Mouse (Mus musculus): Measurements from ENCODE around the gene Nfasc.

Gene Nfasc

DNA sequence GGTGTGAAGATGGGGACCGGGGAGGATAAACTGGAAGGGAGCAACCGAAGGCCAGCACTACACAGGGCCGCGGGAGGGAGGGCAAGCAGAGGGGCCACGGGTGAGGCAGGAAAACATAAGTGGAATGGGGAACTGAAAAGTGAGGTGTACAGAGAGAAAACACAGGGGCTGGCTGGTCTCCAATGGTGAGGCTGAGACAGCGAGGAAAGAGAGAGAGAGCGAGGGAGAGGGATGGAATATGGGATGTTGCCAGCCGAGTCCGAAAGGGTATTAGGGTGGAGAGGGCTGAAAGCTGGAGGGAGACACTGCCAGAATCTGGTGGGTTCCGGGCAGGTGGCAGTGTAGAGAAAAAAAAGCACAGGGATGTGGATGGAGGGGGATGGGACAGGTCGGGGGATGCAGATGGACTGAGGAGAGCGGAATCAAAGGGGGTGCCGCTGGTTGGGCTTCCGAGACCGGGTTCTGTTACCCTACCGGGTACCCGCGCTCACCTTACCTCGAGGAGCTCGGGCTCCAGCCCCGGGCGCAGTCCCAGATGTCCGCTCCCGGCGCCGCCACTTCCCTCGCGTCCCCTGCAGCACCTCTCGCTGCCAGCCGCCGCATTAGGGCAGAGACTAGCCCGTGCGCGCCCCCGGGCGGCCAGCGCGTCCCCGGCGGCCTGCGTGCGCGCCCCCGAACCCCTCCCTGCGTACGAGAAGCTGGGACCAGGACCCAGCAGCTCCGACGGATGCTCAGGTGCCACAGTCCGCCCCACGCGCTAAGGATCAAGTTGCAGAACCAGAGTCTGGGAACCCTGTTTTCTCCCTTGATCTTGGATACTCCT is at the start of gene Nfasc:
Nfasc (minus strand) TSS at position 623 of the 823 bp plus-strand sequence.
- peak; percentile 27 for DNase-seq

DNA sequence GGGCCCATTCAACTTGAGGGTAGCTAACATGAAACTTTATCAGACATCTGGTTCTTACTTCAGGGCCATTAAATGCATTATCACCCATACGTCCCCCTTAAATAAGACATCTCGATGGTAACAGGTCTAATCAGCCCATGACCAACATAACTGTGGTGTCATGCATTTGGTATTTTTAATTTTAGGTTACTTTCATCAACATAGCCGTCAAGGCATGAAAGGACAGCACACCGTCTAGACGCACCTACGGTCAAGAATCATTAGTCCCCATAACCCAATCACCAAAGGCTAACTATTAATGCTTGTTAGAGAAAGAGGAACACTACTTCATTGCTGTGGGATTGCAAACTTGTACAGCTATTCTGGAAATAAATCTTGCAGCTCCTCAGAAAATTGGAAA is 49.5 kb upstream of the Nfasc start:
- no peak for DNase-seq

DNA sequence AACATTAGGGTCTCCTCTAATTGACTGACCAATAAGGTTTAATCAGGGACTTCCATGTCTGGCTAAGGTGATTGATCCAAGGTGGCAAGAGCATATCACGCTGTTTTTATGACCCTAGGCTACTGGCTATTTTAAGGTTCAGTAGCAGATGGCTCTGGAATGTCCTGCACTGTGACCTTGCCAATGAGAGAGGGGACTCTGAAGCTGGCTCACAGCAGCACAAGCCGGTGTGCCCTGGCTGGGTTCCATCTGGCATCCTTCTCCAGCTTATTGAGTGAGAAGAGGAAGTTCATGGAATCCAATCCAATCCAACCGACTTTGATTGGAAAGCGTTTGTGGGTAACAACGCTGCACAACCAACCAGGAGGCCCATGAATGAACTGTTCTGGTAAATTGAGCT is 45.3 kb upstream of the Nfasc start:
- DNase-seq: no peak

DNA sequence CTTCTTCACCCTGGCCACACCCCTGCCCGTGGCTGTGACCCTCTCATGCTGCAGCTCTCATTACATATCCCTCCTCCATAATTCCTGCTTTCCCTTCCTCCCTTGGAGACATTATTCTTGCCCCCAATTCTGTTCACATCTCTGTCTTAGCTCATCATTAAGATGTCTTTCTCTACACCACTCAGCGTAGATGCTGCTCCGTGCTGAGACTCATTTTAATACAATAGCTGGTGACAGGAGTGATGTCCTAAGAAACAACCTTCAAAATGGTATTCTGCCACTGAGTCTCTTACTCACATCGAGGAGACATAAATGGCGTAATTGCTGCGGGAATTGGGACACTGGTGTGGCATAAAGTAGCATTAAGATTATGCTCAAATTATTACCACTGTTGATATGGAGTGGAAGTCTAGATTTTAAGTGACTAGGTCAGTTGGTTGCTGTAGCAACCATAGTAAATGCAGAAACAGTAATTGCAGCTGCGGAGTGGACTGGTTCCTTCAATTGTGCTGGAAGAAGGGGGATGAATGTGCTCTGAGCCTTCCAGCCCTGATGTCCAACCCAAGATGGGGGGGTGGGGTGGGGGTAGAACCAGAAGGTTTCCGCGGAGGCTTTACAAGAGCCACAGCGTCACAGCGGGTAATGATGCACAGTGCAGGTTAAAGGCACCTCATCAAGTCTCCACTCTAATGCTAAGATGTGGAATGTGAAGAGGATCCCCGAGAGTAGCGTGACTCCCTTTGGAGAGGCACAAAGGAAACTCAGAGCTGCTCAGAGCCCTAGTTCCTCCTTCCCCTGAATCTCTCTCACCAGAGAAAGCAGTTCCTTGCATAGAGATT is 40.2 kb upstream of the Nfasc start:
- no peak for DNase-seq

DNA sequence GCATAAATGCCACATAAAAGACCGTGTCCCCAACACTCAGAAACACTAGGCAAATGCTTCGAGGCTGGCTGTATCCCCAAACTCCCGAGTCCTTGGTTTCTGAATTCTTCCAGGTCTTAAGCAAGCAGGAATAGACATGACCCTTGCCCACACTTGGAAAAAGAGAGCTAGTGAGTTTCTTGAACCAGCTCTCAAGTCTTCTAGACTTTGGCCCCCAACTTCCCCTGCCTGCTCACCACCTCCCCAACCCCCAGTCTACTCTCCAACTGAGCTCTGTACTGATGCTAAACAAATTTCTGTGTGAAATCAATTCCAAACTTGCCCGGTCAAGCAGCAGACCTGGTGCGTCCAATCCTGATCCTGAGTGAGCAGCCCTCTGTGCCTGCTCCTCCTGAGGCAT is 39.4 kb upstream of the Nfasc start:
- DNase-seq: no peak

DNA sequence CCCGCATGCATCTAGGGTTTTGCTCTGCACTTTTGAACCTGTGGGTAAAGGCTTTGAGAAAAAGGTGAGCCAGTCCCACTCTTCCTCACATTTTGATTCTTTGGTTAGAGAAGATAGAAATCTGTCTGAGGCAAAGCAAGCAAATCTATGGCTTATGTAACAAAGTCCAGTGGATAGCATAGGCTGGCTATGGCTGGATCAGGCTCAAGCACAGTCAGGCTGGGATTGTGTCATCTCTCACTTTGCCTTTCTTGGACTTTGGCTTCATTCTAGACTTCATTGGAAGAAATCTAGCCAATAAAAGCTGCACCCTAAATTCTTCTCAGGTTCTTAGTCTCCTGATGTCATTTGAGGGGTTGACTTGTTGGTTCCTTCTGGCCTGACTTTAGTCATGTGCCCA is 38.7 kb upstream of the Nfasc start:
- DNase-seq: no peak

DNA sequence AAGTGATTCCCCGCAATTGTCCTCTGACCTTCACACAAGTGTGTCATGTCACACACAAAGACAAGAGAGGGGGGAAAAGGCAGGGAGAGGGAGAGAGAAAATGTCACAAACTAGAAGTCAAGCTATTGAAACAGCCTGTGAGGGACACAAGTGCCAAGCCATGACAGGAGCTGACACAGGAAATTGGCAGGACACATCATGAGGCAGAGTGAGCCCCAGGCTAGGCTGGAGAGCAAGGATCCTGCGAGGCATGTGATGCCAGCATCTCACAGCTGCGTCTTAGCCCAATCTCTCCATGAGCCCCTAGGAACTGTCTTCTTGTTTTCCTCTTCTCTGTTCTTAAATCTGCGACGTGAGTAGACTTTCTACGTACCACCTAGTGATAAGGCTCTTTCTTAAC is 33.4 kb upstream of the Nfasc start:
- no peak for DNase-seq

DNA sequence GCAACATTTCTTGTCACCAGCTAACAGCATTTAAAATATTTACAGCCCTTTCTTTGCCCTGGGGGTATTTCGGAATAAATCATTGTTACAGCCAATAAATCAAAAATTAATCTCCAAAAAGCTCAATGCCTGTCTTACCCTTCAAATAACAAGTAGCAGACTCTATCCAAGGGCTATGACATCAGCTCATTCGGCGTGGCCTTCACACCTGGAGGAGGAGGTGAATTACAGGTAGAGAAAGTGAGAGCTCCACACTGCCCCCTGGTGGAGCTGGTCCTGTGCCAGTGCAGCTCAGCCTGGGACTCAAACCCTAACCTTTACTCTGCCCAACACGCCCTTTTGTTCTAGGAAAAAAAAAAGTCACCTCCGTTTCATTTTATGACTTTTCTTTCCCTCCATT is 29.8 kb upstream of the Nfasc start:
- DNase-seq: peak; percentile 54

DNA sequence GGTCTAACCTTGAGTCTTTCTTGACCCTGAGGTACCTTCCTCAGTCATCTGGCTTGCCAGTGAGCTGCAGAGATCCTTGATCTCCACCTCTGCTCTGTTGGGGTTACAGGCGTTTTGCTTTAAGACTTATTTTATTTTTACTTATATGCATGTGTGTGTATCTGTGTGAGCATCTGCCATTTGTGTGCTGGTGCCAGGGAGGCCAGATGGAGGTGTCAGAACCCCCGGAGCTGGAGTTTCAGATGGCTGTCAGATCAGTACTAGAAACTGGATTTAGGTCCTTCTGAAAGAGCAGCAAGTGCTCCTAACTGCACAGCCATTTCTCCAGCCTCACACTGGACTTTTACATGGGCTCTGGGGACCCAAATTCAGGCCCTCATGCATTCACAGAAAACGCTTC is 28.0 kb upstream of the Nfasc start:
- DNase-seq: no peak

DNA sequence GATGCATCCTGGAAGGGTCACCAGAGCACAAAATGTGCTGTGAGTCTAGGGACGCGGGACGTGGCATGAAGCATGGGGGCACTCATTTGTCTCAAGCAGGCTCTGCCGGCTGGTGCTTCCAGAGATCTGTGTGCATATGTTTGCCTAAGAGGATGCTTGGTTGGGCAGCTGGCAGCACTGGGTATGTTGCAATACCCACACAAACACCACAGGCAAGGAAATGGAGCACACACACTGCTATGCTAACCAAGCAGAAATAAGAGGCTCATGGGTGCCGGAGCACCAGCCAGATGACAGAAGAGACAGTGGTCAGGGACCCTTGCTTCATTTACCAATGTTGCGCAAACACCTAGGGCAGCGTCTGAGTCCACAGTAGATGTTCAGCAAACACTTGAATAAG is 25.8 kb upstream of the Nfasc start:
- no peak for DNase-seq

DNA sequence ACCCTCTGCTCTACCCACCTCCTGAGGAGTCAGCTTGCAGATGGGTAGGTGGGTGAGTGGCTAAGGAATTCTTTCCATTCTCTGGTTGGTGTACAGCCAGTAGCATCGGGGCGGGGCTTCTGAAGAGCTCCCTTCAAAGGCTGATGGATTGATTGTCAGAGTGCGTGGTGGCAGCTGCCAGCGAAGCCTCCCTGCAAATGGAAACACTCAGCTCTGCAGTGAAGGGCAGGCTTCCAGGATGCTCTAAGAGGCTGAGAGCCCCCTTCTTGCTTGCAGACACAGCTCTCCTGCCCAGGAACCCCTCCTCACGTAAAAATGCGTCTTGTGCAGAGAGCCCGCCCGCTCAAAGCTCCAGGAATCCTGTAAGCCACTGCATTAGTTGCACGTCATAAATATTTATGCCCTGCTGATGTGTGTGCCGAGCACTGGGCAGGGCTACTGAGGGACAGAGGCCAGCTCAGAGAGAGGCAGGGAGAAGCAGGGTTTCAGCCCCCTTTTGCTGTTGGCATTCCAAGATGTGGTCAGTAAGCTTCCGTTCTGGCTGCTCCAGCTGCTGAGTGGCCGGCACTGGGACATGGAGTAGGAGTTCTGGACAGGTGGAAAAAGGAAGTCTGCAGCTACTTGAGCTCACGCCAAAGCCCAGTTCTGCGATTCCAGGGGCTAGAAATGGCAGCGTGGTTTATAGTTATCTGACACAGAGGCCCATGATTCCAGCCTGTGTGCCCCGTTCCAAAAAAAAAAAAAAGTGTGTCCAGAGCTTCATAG is 24.5 kb upstream of the Nfasc start:
- no peak for DNase-seq

DNA sequence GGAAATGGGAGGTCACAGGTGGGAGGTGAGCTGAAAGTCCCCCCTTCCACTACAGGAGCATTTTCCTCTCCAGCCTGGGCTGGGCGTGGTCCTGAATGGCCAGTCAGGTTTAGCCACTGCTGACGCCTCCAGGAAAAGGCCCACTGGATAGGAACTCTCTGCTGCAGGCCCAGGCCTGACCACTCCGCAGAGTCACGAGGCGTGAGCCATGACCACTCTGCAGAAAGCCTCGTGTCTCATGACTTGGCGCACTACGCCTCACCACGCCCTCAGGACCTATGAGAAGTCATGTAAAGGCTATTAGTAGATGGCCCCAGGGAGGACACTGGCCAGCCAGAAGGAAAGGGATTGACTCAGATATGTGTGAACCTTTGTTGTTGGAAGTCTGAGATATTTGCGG is 23.6 kb upstream of the Nfasc start:
- no peak for DNase-seq

DNA sequence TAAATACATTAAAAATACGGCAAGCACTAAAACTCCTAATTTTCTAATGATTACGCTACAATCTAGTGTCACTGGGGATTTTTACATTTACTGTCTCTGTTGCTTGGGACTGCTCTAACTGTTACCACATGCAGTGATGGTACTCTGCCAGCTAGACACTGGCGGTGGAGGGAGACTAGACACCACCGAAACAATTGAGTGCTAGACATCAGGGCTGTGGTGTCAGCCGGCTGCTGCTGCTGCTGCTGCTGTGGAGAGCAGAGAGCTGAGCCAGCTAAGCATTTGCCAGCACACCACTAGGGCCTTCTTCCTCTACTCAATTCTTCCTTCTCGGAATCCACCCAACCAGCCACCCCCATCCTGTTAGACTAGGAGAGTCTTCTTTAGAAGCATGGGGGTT is 17.8 kb upstream of the Nfasc start:
- DNase-seq: no peak

DNA sequence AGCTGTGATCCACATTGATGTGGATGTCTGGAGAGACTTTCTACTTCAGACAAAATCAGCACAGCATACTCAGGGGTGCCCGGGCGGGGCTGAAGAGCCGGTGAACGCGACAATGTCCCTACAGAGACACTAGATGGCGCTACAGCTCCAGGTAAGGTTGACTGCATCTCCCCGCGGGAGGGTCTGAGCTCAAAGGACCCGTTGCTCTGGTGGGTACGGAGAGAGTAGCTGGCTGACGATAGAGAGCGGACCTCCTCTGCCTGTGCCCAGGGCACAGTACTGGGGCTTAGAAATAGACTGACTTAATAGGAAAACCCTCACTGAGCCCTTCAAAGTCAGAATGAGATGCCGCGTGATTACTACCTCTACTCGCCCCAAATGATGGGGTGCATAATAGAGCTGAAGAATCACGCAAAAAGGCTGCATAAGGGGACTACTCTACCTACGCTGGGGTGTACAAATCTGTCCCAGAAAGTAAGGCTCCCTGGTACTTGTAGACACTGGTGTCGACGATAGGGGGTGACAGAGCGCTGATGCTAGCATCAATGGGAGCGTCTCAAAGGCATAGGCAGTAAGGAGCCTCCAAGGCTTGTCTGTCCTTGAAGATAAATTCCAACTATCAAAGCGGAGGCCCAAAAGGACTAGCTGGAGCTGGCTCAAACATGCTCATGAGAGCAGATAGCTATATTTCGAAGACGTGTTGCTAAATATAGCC is 17.2 kb upstream of the Nfasc start:
- peak; percentile 45 for DNase-seq

DNA sequence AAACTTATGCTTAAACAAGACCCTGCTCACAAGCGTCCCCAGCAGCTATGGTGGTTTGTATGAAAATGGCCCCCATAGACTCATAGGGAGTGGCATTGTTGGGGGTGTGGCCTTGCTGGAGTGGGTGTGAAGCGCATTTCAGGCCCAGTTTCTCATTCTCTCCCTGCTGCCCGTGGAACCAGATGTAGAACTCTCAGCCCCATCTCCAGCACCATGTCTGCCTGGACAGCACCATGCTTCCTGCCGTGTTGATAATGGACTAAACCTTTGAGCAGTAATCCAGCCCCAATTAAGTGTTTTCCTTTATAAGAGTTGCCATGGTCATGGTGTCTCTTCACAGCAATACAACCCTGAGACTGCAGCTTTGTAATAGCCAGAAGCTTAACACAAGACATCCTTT is 13.6 kb upstream of the Nfasc start:
- DNase-seq: no peak

DNA sequence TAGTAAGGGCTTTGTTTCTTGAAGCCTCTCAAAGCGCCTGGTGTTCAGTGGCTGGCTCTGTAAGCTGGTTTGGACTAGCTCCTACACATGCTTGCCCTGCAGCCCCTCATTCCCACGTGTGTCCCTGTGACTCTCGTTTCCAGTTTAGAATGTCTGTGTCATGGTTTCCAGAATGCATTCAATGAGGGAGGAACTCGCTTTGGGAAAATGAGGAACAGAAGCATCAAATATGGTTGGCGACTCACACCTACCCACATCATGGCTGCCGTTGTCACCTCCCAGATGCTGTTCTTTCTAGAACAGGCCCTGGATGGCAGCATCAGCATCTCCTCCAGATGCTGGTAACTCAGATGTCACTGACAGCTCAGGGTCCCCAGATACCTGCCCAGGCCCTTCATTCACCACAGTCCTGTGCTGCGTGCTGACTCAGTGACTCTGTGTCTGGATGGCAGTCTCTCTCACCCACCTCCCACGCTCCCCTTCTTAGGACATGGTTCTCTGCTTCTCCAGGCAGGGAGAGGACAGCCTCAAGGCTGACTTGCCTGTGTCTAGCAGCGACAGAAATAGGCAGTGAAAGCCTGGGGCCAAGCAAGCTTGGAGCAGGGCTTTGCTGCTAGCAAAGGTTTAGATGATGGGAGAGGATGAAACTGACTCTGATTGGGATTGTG is 7.8 kb upstream of the Nfasc start:
- no peak for DNase-seq

DNA sequence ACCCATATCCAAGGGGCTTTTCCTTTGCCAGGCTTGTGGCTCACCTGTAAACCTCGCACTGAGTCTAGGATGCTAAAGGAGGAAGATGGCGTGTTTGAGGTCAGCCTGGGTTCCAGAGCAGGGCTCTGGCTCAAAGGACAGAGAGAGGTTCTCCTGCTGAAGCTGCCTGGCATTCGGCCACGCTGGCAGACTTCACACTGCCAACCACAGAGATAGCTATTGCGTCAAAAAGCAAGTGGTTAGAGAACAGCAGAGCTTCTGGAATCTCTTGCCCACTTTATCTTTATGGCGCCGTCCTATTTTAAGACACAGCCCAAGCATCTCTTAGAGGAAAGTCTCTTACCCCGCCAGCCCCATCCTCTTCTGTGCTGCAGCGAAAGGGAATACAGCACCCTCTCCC is 4.7 kb upstream of the Nfasc start:
- DNase-seq: no peak

DNA sequence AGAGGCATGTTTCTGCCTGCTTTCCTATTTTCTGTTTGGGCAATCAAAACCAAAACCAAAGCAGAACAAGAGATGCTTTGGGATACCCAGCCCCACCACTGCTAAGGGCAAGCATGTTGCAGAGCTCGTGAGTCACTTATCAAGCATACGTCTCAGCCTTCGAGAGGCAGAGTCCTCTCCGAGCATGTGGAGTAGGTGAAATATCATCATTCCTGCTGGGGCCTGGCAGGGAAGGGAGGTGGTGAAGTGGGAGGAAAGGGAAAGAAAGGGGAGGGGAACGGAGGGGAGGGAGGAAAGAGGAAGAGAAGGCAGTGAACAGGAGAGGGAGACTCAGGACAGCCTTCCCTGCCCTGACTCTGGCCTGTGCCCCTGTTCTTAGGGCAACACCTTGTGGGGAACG is 4.0 kb upstream of the Nfasc start:
- no peak for DNase-seq

DNA sequence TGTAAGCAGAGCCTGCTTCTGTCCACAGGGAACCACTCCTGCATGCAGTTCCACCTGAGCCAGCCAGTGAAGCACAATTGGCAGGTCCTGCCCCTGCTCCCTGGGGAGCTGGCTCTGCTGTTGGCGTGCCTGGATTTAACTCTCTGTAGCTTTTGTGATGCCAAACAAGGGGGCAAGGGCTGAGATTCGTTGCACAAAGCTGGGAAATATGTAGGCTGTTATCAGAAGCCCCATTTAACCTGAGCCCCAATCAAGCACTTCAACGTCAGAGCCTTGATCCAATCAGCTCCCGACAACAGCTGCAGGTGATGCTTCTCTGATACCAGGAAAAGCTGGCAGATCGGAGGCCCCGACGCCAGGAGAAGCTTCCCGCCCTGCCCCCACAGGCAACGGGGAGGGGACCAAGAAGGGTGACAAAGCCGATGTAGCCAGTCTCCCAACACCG is 2.5 kb downstream of the Nfasc start:
- no peak for DNase-seq

DNA sequence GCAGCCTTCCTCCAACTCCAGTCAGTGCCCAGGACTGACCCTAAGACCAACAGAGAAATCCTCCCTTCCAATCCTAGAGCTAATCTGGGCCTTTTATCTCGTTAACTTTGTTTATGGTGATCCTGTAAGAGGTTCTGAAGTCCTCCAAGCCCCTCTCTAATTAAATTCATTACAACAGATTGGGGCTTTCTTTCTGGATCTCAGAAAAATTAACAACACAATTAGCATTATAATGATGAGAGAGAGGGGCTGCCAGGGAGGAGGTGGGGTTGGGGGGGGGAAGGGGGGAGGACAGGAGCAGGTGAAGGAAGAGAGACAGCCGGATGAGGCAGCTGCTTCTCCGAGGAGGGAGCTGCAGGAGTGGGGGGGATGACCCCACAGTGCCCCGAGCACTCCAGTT is 5.4 kb downstream of the Nfasc start:
- DNase-seq: no peak

DNA sequence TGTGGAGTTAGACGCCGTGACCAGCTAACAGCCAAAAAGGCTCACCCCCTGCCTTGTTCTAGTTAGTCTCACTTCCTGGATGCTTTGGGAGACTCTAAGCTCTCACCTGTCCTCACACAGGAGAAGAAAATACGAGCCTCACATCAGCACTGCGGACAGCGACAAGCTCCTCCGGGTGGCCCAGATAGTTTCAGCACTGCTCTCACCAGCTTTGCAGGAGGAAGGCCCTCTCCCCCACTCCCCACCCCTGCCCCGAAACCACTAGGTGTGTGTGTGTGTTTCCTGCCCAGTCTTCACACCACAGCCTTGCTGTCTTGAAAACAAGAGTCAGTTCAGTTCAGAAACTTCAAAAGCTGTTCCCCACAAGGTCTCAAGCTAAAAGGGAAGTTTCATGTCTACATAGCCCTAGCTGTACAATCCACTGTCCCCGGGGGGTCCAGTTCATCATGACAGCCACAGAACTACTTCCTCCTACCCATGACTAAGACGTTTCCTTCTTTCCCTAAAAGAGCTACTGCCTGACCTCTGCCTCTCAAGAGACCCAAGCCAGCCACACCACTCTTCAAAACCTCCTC is 7.6 kb downstream of the Nfasc start:
- no peak for DNase-seq

DNA sequence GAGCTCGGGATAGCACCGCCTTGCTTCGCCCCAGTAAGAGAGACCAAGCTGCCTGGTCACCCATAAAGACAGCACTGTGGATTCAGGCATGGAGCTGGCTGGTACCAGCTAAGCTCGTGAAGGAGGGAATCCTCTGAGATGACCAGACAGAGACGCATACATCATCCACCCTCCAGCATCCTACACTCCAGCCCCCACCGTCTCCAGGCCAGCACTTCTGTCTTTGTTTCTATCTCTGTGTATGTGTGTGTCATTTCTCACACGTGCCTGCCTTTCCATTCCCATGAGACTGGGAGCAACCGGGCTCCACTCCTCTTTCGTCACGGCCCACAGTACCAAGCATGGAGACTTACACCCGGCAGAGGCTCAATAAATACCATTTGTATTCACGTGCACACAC is 9.3 kb downstream of the Nfasc start:
- no peak for DNase-seq

Measured in liver (tissue).